ENCODE assay signal across 8 mouse cellular contexts in the genomic region with DNA sequence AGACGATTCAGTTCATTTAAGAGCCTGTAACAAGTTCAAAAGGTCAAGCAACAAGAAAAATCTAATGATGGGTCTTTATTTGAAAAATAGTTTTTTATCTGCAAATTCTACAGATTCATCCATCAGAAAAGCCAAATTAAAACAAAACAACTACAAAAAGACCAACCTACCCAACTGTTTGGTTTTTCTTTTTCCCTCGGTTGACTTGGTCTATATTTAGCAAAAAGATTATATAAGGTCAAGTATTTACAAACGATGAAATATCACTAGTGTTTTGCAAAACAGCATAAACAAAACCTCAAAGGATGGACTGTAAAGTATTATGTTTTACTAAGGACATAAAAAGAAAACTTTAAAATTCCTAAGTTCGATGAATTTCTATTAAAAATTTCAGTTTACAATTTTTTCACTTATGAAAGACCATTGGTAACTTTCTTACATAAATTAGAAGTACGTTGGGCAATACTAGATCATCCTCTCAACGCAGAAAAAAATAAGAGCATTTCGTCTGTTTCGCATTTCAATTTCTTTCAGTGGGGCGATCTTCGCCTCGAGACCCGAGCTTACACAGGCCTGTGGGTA. TPM values are rescaled to one million over a fixed set of nuclear protein-coding genes. Genes with fewer than 3 reads are reported as not detected.
DNase-seq lines count a peak whose midpoint lies in the region; ATAC-seq and TF ChIP-seq lines count a peak whose summit lies in the region.

No protein-coding gene starts in this region.

- H3K79me2 ChIP-seq in CH12.LX (replicated peaks; ENCODE audit: control insufficient read depth, extremely low read depth, insufficient read depth, poor library complexity, severe bottlenecking): peaks cover 13% of the 10 kb centered on the region

- H3K36me3 ChIP-seq in heart, embryonic 12.5 days: no peaks in the 10 kb centered on the region
- H3K36me3 ChIP-seq in CH12.LX (replicated peaks in 1 of 2; ENCODE audit: control insufficient read depth in 1 of 2, insufficient read depth in 1 of 2, low read length in 1 of 2): peaks cover 9 to 24% of the 10 kb centered on the region in 2 experiments
- no peaks in the 10 kb centered on the region for H3K36me3 ChIP-seq in forebrain, embryonic 13.5 days (ENCODE audit: poor library complexity, severe bottlenecking)
- H3K36me3 ChIP-seq in liver, embryonic 15.5 days (replicated peaks): no peaks in the 10 kb centered on the region

- dilution Hi-C loops in CH12.LX (cut with MboI; ENCODE audit: extremely low pct_ligation_motif_present, extremely low pct_unique_long_range_greater_than_20kb, low sequenced_read_pairs): loop anchor here (25.0 kb wide), 1 partner anchor 356 kb away; no protein-coding TSS in a partner anchor

- no peak for DNase-seq in heart, adult 11 months
- DNase-seq in CH12.LX (ENCODE audit: extremely low read depth) (peak; percentile 28), adipocyte (ENCODE audit: low spot score) (no peak)
- no peak for DNase-seq in gastrocnemius, postnatal 10 days

- peak overlapping the region; percentile 64 for H3K4me3 ChIP-seq in heart, embryonic 12.5 days
- H3K4me3 ChIP-seq in CH12.LX (replicated peaks in 1 of 3; ENCODE audit: low read depth in 2 of 3, low read length in 2 of 3, poor library complexity in 1 of 3): peak overlapping the region; percentile 50 to 79 (median 66)
- H3K4me3 ChIP-seq in forebrain, embryonic 13.5 days: peak overlapping the region; percentile 62
- H3K4me3 ChIP-seq in liver, embryonic 15.5 days (replicated peaks): peak overlapping the region; percentile 88

- H3K9ac ChIP-seq in heart, embryonic 12.5 days: peak overlapping the region; percentile 79
- H3K9ac ChIP-seq in CH12.LX (ENCODE audit: insufficient read depth, low read depth): peak overlapping the region; percentile 44
- H3K9ac ChIP-seq in forebrain, embryonic 13.5 days: peak overlapping the region; percentile 60; the same call in 1 of the 2 replicates
- H3K9ac ChIP-seq in liver, embryonic 15.5 days: peak overlapping the region; percentile 77

- in situ Hi-C loops in CH12.LX (cut with MboI; ENCODE audit: low pct_ligation_motif_present, low pct_unique_long_range_greater_than_20kb, low sequenced_read_pairs): loop anchor here (10.0 kb wide), 1 partner anchor 278 kb away; a partner anchor contains a TSS

- H3K9me3 ChIP-seq in heart, embryonic 12.5 days (replicated peaks): no peaks in the 10 kb centered on the region
- H3K9me3 ChIP-seq in CH12.LX (replicated peaks; ENCODE audit: low read length): peaks cover 4% of the 10 kb centered on the region
- no peaks in the 10 kb centered on the region for H3K9me3 ChIP-seq in forebrain, embryonic 13.5 days (replicated peaks)
- H3K9me3 ChIP-seq in liver, embryonic 15.5 days (replicated peaks): no peaks in the 10 kb centered on the region

- TF ChIP-seq CTCF in CH12.LX (conservative IDR thresholded peaks at IDR 0.05 in 1 of 2, IDR thresholded peaks at IDR 0.05 in 1 of 2; ENCODE audit: low read depth in 2 of 2, low read length in 2 of 2): no peak

- peak overlapping the region; percentile 73 for H3K4me2 ChIP-seq in heart, embryonic 12.5 days
- peak overlapping the region; percentile 96 for H3K4me2 ChIP-seq in CH12.LX (ENCODE audit: insufficient read depth, low read depth, poor library complexity, severe bottlenecking)
- peak overlapping the region; percentile 67 for H3K4me2 ChIP-seq in forebrain, embryonic 13.5 days
- peak overlapping the region; percentile 91 for H3K4me2 ChIP-seq in liver, embryonic 15.5 days

- TF ChIP-seq EP300 in CH12.LX (IDR thresholded peaks at IDR 0.05; ENCODE audit: low read length): no peak

- no peaks in the 10 kb centered on the region for H3K4me1 ChIP-seq in heart, embryonic 12.5 days (replicated peaks)
- peaks cover 5 to 26% of the 10 kb centered on the region in 2 experiments for H3K4me1 ChIP-seq in CH12.LX (ENCODE audit: control insufficient read depth in 1 of 2, insufficient read depth in 2 of 2)
- peaks cover 4% of the 10 kb centered on the region for H3K4me1 ChIP-seq in forebrain, embryonic 13.5 days
- H3K4me1 ChIP-seq in liver, embryonic 15.5 days (replicated peaks): peaks cover 6% of the 10 kb centered on the region

- no peak; the same call in none of the 2 replicates for TF ChIP-seq RAD21 in CH12.LX (IDR thresholded peaks at IDR 0.05; ENCODE audit: low read depth, low read length)

- no peaks in the 10 kb centered on the region for H3K27me3 ChIP-seq in heart, embryonic 12.5 days (replicated peaks)
- H3K27me3 ChIP-seq in CH12.LX (replicated peaks): no peaks in the 10 kb centered on the region
- no peaks in the 10 kb centered on the region for H3K27me3 ChIP-seq in forebrain, embryonic 13.5 days
- no peaks in the 10 kb centered on the region for H3K27me3 ChIP-seq in liver, embryonic 15.5 days

- TF ChIP-seq POLR2A in CH12.LX (IDR thresholded peaks at IDR 0.05; ENCODE audit: low read depth, low read length): no peak; the same call in 1 of the 2 replicates

- no peak for ATAC-seq in heart, embryonic 12.5 days (ENCODE audit: insufficient number of reproducible peaks, low FRiP score)
- no peak for ATAC-seq in forebrain, embryonic 13.5 days
- no peak for ATAC-seq in liver, embryonic 15.5 days (ENCODE audit: insufficient read depth)
- ATAC-seq in megakaryocyte-erythroid progenitor cell, adult 5-6 weeks (replicated peaks; ENCODE audit: low FRiP score, low TSS enrichment, poor library complexity, severe bottlenecking): no peak

- 7% methylated on average over 12 of the region's 12 CpGs for WGBS in heart, embryonic 12.5 days
- 8% methylated on average over 12 of the region's 12 CpGs for WGBS in forebrain, embryonic 13.5 days
- WGBS in liver, embryonic 15.5 days (ENCODE audit: insufficient replicate concordance): 3% methylated on average over 12 of the region's 12 CpGs

- peak overlapping the region; percentile 100 for H3K27ac ChIP-seq in heart, embryonic 12.5 days (ENCODE audit: poor library complexity, severe bottlenecking)
- H3K27ac ChIP-seq in CH12.LX (ENCODE audit: insufficient read depth, low read depth): no peak overlapping the region
- H3K27ac ChIP-seq in forebrain, embryonic 13.5 days: peak overlapping the region; percentile 99
- H3K27ac ChIP-seq in liver, embryonic 15.5 days (replicated peaks): peak overlapping the region; percentile 99

TF ChIP-seq in CH12.LX, 34 proteins besides CTCF, POLR2A, EP300 and RAD21 (continues in another document):
- 0 out of 2 replicates have a peak, but pooled peaks have one; percentile 29 for TF ChIP-seq E2F4 (IDR thresholded peaks at IDR 0.05; ENCODE audit: insufficient replicate concordance, low read depth, low read length)
- peak; percentile 28; the same call in 1 of the 2 replicates for TF ChIP-seq MEF2A (IDR thresholded peaks at IDR 0.05; ENCODE audit: borderline replicate concordance, low read depth, low read length)
- TF ChIP-seq CHD1 (IDR thresholded peaks at IDR 0.05; ENCODE audit: low read depth, low read length): peak; percentile 95
- 0 out of 2 replicates have a peak, but pooled peaks have one; percentile 3 for TF ChIP-seq BHLHE40 (IDR thresholded peaks at IDR 0.05; ENCODE audit: low read depth, low read length)
- no peak for TF ChIP-seq ELF1 (IDR thresholded peaks at IDR 0.05; ENCODE audit: low read depth, low read length)
- no peak; the same call in 1 of the 2 replicates for TF ChIP-seq SIN3A (IDR thresholded peaks at IDR 0.05; ENCODE audit: low read length)
- TF ChIP-seq UBTF (IDR thresholded peaks at IDR 0.05; ENCODE audit: low read depth, low read length): no peak
- no peak for TF ChIP-seq MAX (IDR thresholded peaks at IDR 0.05; ENCODE audit: low read length)
- TF ChIP-seq SMC3 (IDR thresholded peaks at IDR 0.05; ENCODE audit: low read depth, low read length): no peak; the same call in none of the 2 replicates
- TF ChIP-seq GABPA (IDR thresholded peaks at IDR 0.05; ENCODE audit: insufficient replicate concordance, low read depth, low read length): no peak
- TF ChIP-seq TBP (conservative IDR thresholded peaks at IDR 0.05; ENCODE audit: low read depth, low read length): peak; percentile 83; the same call in 1 of the 2 replicates
- no peak for TF ChIP-seq JUND (conservative IDR thresholded peaks at IDR 0.05; ENCODE audit: low read depth, low read length)
- TF ChIP-seq PAX5 (IDR thresholded peaks at IDR 0.05; ENCODE audit: low read length): no peak

RNA-seq across cellular contexts. Expression of a gene that starts 0.4 kb away (rescaled TPM):
- 12.8 and 14.5 TPM in 2 replicates for polyA plus RNA-seq in heart, embryonic 12.5 days (2016; fragmentation: Nextera tagmentation; extraction: Ambion mirVana)
- 38.0 and 43.9 TPM in 2 replicates for total RNA-seq in CH12.LX (2012; rRNA removed)
- total RNA-seq in CH12.LX (2014; rRNA removed): 31.6 and 33.1 TPM in 2 replicates
- 65.7 and 90.4 TPM in 2 replicates for polyA plus RNA-seq in CH12.LX (2012; ENCODE audit: insufficient read length, low read depth)
- 8.7 and 9.9 TPM in 2 replicates for polyA plus RNA-seq in forebrain, embryonic 13.5 days (2015; fragmentation: Nextera tagmentation; extraction: Ambion mirVana)
- 2.7 and 4.8 TPM in 2 replicates for polyA plus RNA-seq in liver, embryonic 15.5 days (2015; fragmentation: Nextera tagmentation; extraction: Ambion mirVana)
- 1 to 10 TPM; 4.2 to 4.5 TPM for total RNA-seq in gastrocnemius, postnatal 10 days (2021)
- total RNA-seq in megakaryocyte-erythroid progenitor cell, adult 5-6 weeks (2014; fragmentation: Nextera tagmentation): 4.4 and 7.3 TPM in 2 replicates
- total RNA-seq in megakaryocyte-erythroid progenitor cell, adult 5-6 weeks (2017): 8.5 and 30.6 TPM in 2 replicates

RNA-seq across cellular contexts. Expression of a gene that starts 1.9 kb away (rescaled TPM):
- polyA plus RNA-seq in heart, embryonic 12.5 days (2016; fragmentation: Nextera tagmentation; extraction: Ambion mirVana): 8.4 and 9.0 TPM in 2 replicates
- total RNA-seq in CH12.LX (2012; rRNA removed) (4.0 and 4.5 TPM in 2 replicates), CH12.LX (2014; rRNA removed) (6.2 and 6.3 TPM in 2 replicates)
- 5.9 and 6.0 TPM in 2 replicates for polyA plus RNA-seq in CH12.LX (2012; ENCODE audit: insufficient read length, low read depth)
- polyA plus RNA-seq in forebrain, embryonic 13.5 days (2015; fragmentation: Nextera tagmentation; extraction: Ambion mirVana): 10.2 and 11.6 TPM in 2 replicates
- 35.6 and 38.2 TPM in 2 replicates for polyA plus RNA-seq in liver, embryonic 15.5 days (2015; fragmentation: Nextera tagmentation; extraction: Ambion mirVana)
- total RNA-seq in gastrocnemius, postnatal 10 days (2021): 1 to 10 TPM; 3.6 to 3.7 TPM
- 1.2 and 3.3 TPM in 2 replicates for total RNA-seq in megakaryocyte-erythroid progenitor cell, adult 5-6 weeks (2014; fragmentation: Nextera tagmentation)
- total RNA-seq in megakaryocyte-erythroid progenitor cell, adult 5-6 weeks (2017): 2.7 and 3.4 TPM in 2 replicates

RNA-seq across cellular contexts. Expression of a gene that starts 50.8 kb away (rescaled TPM):
- not detected in 2 replicates for polyA plus RNA-seq in heart, embryonic 12.5 days (2016; fragmentation: Nextera tagmentation; extraction: Ambion mirVana)
- not detected in 2 replicates for total RNA-seq in CH12.LX (2012; rRNA removed)
- not detected in 2 replicates for total RNA-seq in CH12.LX (2014; rRNA removed)
- not detected in 2 replicates for polyA plus RNA-seq in CH12.LX (2012; ENCODE audit: insufficient read length, low read depth)
- polyA plus RNA-seq in forebrain, embryonic 13.5 days (2015; fragmentation: Nextera tagmentation; extraction: Ambion mirVana): not detected in 2 replicates
- not detected in 2 replicates for polyA plus RNA-seq in liver, embryonic 15.5 days (2015; fragmentation: Nextera tagmentation; extraction: Ambion mirVana)
- not detected for total RNA-seq in gastrocnemius, postnatal 10 days (2021)
- total RNA-seq in megakaryocyte-erythroid progenitor cell, adult 5-6 weeks (2014; fragmentation: Nextera tagmentation): not detected in 2 replicates
- not detected in 2 replicates for total RNA-seq in megakaryocyte-erythroid progenitor cell, adult 5-6 weeks (2017)
